Mouse (Mus musculus) layer of hippocampus, postnatal 36 days (tissue): ENCODE results near the gene Mip. TPM values are rescaled to one million over a fixed set of nuclear protein-coding genes. Genes with fewer than 3 reads are reported as not detected.

ENCODE experiments used
- total RNA-seq, 2 experiments: library from RNA; stranded (reverse); gene quantifications; 2 replicates each; pipeline ENCODE4 v1.2.3; 2021

The Mip gene
- total RNA-seq, 2 experiments from 2014 or later: not detected

Other genes starting within 250 kb of the Mip start
- gene Hsd17b6, start 218.2 kb upstream of the Mip start, total RNA-seq: not detected
- gene Prim1, start 210.7 kb upstream of the Mip start, total RNA-seq: 1 to 10 TPM; 5.8 to 7.3 TPM
- 100 to 1,000 TPM; 338 to 342 TPM for gene Naca, start 190.3 kb upstream of the Mip start, total RNA-seq
- 100 to 1,000 TPM; 155 to 157 TPM for gene Ptges3, start 166.9 kb upstream of the Mip start, total RNA-seq
- 1,000 to 10,000 TPM; 1,628 to 1,744 TPM for gene Atp5b, start 142.6 kb upstream of the Mip start, total RNA-seq
- 10 to 100 TPM; 39.9 to 46.8 TPM for gene Baz2a, start 134.3 kb upstream of the Mip start, total RNA-seq
- gene Rbms2, start 45.5 kb upstream of the Mip start, total RNA-seq: 10 to 100 TPM; 12.8 to 13.7 TPM
- gene Gls2, start 31.4 kb upstream of the Mip start, total RNA-seq: 10 to 100 TPM; 21.1 to 23.2 TPM
- 10 to 100 TPM in 1 of 2 experiments, 1 to 10 TPM in 1; 7.1 to 10.2 TPM for gene Spryd4, start 14.0 kb upstream of the Mip start, total RNA-seq
- 1 to 10 TPM; 7.8 to 8.4 TPM for gene Timeless, start 6.2 kb downstream of the Mip start, total RNA-seq
- gene Apon, start 28.3 kb downstream of the Mip start, total RNA-seq: not detected
- not detected for gene Apof, start 42.8 kb downstream of the Mip start, total RNA-seq
- 10 to 100 TPM; 30.6 to 36.0 TPM for gene Stat2, start 44.7 kb downstream of the Mip start, total RNA-seq
- gene Il23a, start 72.9 kb downstream of the Mip start, total RNA-seq: under 1 TPM in 1 of 2 experiments, not detected in 1; 0.38 TPM
- gene Pan2, start 77.5 kb downstream of the Mip start, total RNA-seq: 10 to 100 TPM; 14.0 to 16.7 TPM
- 10 to 100 TPM; 82.9 to 86.1 TPM for gene Cnpy2, start 96.6 kb downstream of the Mip start, total RNA-seq
- 100 to 1,000 TPM; 224 to 234 TPM for gene Cs, start 111.9 kb downstream of the Mip start, total RNA-seq
- gene Coq10a, start 143.2 kb downstream of the Mip start, total RNA-seq: 10 to 100 TPM; 51.2 to 52.8 TPM
- gene Ankrd52, start 151.3 kb downstream of the Mip start, total RNA-seq: 10 to 100 TPM; 55.6 to 59.6 TPM
- gene Slc39a5, start 175.4 kb downstream of the Mip start, total RNA-seq: not detected
- 10 to 100 TPM; 91.6 to 92.0 TPM for gene Nabp2, start 185.7 kb downstream of the Mip start, total RNA-seq
- 10 to 100 TPM; 74.4 to 76.3 TPM for gene Rnf41, start 185.8 kb downstream of the Mip start, total RNA-seq
- 100 to 1,000 TPM; 226 to 234 TPM for gene Smarcc2, start 233.4 kb downstream of the Mip start, total RNA-seq